Mouse (Mus musculus): ENCODE data around the gene Camsap2. TPM values are rescaled to one million over a fixed set of nuclear protein-coding genes. Genes with fewer than 3 reads are reported as not detected.
A peak's percentile ranks its signal among the peaks of the same experiment; 100 is the strongest.

Gene Camsap2
- polyA plus RNA-seq, 1 experiment = 11.6 TPM

- peak; percentile 12 for DNase-seq
- TF ChIP-seq POLR2A (IDR thresholded peaks at IDR 0.05; ENCODE audit: borderline replicate concordance, extremely low read depth, low read depth, low read length) (no peak), CTCF (IDR thresholded peaks at IDR 0.05; ENCODE audit: insufficient read depth, low read length) (no peak)
- WGBS = 14% methylated on average over 23 of the region's 23 CpGs
- H3K4me3 ChIP-seq (replicated peaks; ENCODE audit: extremely low read depth, low read depth, low read length) = no peak overlapping the region
- H3K4me1 ChIP-seq (ENCODE audit: control insufficient read depth, insufficient read depth, low read length) = no peaks in the 10 kb centered on the region
Measured at GRCm38 (mm10) chr1:136232986-136233790, 112.7 kb downstream of the Camsap2 start.

GRCm38 (mm10) chr1:136232285-136232926 is 113.5 kb downstream of the Camsap2 start:
- 18% methylated on average over 9 of the region's 9 CpGs for WGBS
- DNase-seq = no peak
- TF ChIP-seq POLR2A (IDR thresholded peaks at IDR 0.05; ENCODE audit: borderline replicate concordance, extremely low read depth, low read depth, low read length) (no peak), CTCF (IDR thresholded peaks at IDR 0.05; ENCODE audit: insufficient read depth, low read length) (no peak)
- Histone ChIP-seq H3K4me3 (replicated peaks; ENCODE audit: extremely low read depth, low read depth, low read length) (no peak overlapping the region), H3K4me1 (ENCODE audit: control insufficient read depth, insufficient read depth, low read length) (no peaks in the 10 kb centered on the region)

GRCm38 (mm10) chr1:136231596-136231995 is 114.3 kb downstream of the Camsap2 start:
- Histone ChIP-seq H3K4me1 (ENCODE audit: control insufficient read depth, insufficient read depth, low read length) (no peaks in the 10 kb centered on the region), H3K4me3 (replicated peaks; ENCODE audit: extremely low read depth, low read depth, low read length) (no peak overlapping the region)
- WGBS = 29% methylated on average over 6 of the region's 6 CpGs
- no peak for TF ChIP-seq CTCF (IDR thresholded peaks at IDR 0.05; ENCODE audit: insufficient read depth, low read length)
- DNase-seq = no peak

- no peak overlapping the region for H3K4me3 ChIP-seq (replicated peaks; ENCODE audit: extremely low read depth, low read depth, low read length)
- 59% methylated on average over 11 of the region's 11 CpGs for WGBS
Measured at GRCm38 (mm10) chr1:136230201-136230600, 115.7 kb downstream of the Camsap2 start.

GRCm38 (mm10) chr1:136229040-136229373 is 116.9 kb downstream of the Camsap2 start:
- no peak for TF ChIP-seq POLR2A (IDR thresholded peaks at IDR 0.05; ENCODE audit: borderline replicate concordance, extremely low read depth, low read depth, low read length)
- no peak for TF ChIP-seq CTCF (IDR thresholded peaks at IDR 0.05; ENCODE audit: insufficient read depth, low read length)
- WGBS = 46% methylated on average over 6 of the region's 6 CpGs
- DNase-seq = no peak

More at GRCm38 (mm10) chr1:136230201-136230600, 115.7 kb downstream of the Camsap2 start:
- H3K4me1 ChIP-seq (ENCODE audit: control insufficient read depth, insufficient read depth, low read length) = no peaks in the 10 kb centered on the region
- TF ChIP-seq POLR2A (IDR thresholded peaks at IDR 0.05; ENCODE audit: borderline replicate concordance, extremely low read depth, low read depth, low read length) = no peak
- no peak for TF ChIP-seq CTCF (IDR thresholded peaks at IDR 0.05; ENCODE audit: insufficient read depth, low read length)
- peak; percentile 39 for DNase-seq

GRCm38 (mm10) chr1:136228328-136229039 is 117.4 kb downstream of the Camsap2 start:
- DNase-seq = peak; percentile 14
- H3K4me3 ChIP-seq (replicated peaks; ENCODE audit: extremely low read depth, low read depth, low read length) = no peak overlapping the region

More at GRCm38 (mm10) chr1:136229040-136229373, 116.9 kb downstream of the Camsap2 start:
- H3K4me3 ChIP-seq (replicated peaks; ENCODE audit: extremely low read depth, low read depth, low read length) = no peak overlapping the region
- H3K4me1 ChIP-seq (ENCODE audit: control insufficient read depth, insufficient read depth, low read length) = no peaks in the 10 kb centered on the region

GRCm38 (mm10) chr1:136227870-136228269 is 118.0 kb downstream of the Camsap2 start:
- TF ChIP-seq POLR2A (IDR thresholded peaks at IDR 0.05; ENCODE audit: borderline replicate concordance, extremely low read depth, low read depth, low read length) (no peak), CTCF (IDR thresholded peaks at IDR 0.05; ENCODE audit: insufficient read depth, low read length) (no peak)
- Histone ChIP-seq H3K4me3 (replicated peaks; ENCODE audit: extremely low read depth, low read depth, low read length) (no peak overlapping the region), H3K4me1 (ENCODE audit: control insufficient read depth, insufficient read depth, low read length) (no peaks in the 10 kb centered on the region)
- peak; percentile 5 for DNase-seq
- 55% methylated on average over 4 of the region's 4 CpGs for WGBS

More at GRCm38 (mm10) chr1:136228328-136229039, 117.4 kb downstream of the Camsap2 start:
- no peaks in the 10 kb centered on the region for H3K4me1 ChIP-seq (ENCODE audit: control insufficient read depth, insufficient read depth, low read length)
- TF ChIP-seq POLR2A (IDR thresholded peaks at IDR 0.05; ENCODE audit: borderline replicate concordance, extremely low read depth, low read depth, low read length) (no peak), CTCF (IDR thresholded peaks at IDR 0.05; ENCODE audit: insufficient read depth, low read length) (no peak)
- WGBS = 27% methylated on average over 13 of the region's 13 CpGs

- Histone ChIP-seq H3K4me3 (replicated peaks; ENCODE audit: extremely low read depth, low read depth, low read length) (no peak overlapping the region), H3K4me1 (ENCODE audit: control insufficient read depth, insufficient read depth, low read length) (no peaks in the 10 kb centered on the region)
- no peak for TF ChIP-seq POLR2A (IDR thresholded peaks at IDR 0.05; ENCODE audit: borderline replicate concordance, extremely low read depth, low read depth, low read length)
- no peak for TF ChIP-seq CTCF (IDR thresholded peaks at IDR 0.05; ENCODE audit: insufficient read depth, low read length)
- WGBS = 90% methylated on average over 8 of the region's 8 CpGs
- no peak for DNase-seq
Measured at GRCm38 (mm10) chr1:136226626-136227025, 119.3 kb downstream of the Camsap2 start.

- no peak overlapping the region for H3K4me3 ChIP-seq (replicated peaks; ENCODE audit: extremely low read depth, low read depth, low read length)
- no peaks in the 10 kb centered on the region for H3K4me1 ChIP-seq (ENCODE audit: control insufficient read depth, insufficient read depth, low read length)
- 96% methylated on average over 8 of the region's 8 CpGs for WGBS
- no peak for DNase-seq
- no peak for TF ChIP-seq CTCF (IDR thresholded peaks at IDR 0.05; ENCODE audit: insufficient read depth, low read length)
- TF ChIP-seq POLR2A (IDR thresholded peaks at IDR 0.05; ENCODE audit: borderline replicate concordance, extremely low read depth, low read depth, low read length) = no peak
Measured at GRCm38 (mm10) chr1:136225846-136226245, 120.1 kb downstream of the Camsap2 start.
